Mouse (Mus musculus) bone marrow macrophage, adult 2 months (primary cell): ENCODE measurements around the gene Ecm1.

Experiments
- CTCF ChIP-seq: IDR thresholded peaks from 2 replicates; pipeline ENCODE4 v1.5.1; 2012; ENCODE audit warnings: low read depth, mild to moderate bottlenecking, low read length, moderate library complexity
- POLR2A ChIP-seq: IDR thresholded peaks from 2 replicates; pipeline ENCODE4 v1.6.1; 2012; ENCODE audit warnings: mild to moderate bottlenecking, low read depth, low read length, borderline replicate concordance

GRCm38 (mm10) chr3:95735071-95735670, 4.2 kb downstream of the Ecm1 start:
- TF ChIP-seq POLR2A (no peak), CTCF (no peak)
